Mouse (Mus musculus) forebrain, embryonic 12.5 days (tissue): ENCODE data around the gene Iqcf4. TPM values are rescaled to one million over a fixed set of nuclear protein-coding genes. Genes with fewer than 3 reads are reported as not detected.

ENCODE experiments used
- polyA plus RNA-seq: library from polyadenylated mRNA; unstranded; fragments of >200 nt; fragmentation: Nextera tagmentation; extraction: Ambion mirVana; gene quantifications from 2 replicates; pipeline ENCODE4 v1.2.1, GENCODE M21; 2016

Gene Iqcf4
- polyA plus RNA-seq, 1 experiment from 2014 or later: not detected

Other genes starting within 250 kb of the Iqcf4 start
- gene Dusp7, start 202.4 kb downstream of the Iqcf4 start, polyA plus RNA-seq: 12.1 and 16.3 TPM in 2 replicates
- 757 and 770 TPM in 2 replicates for gene Rpl29, start 141.5 kb downstream of the Iqcf4 start, polyA plus RNA-seq
- gene Acy1, start 132.7 kb downstream of the Iqcf4 start, polyA plus RNA-seq: 38.0 and 42.6 TPM in 2 replicates
- gene Abhd14b, start 123.5 kb downstream of the Iqcf4 start, polyA plus RNA-seq: 4.4 TPM in 2 replicates
- gene Abhd14a, start 123.3 kb downstream of the Iqcf4 start, polyA plus RNA-seq: 37.7 and 39.0 TPM in 2 replicates
- 299 and 311 TPM in 2 replicates for gene Pcbp4, start 117.7 kb downstream of the Iqcf4 start, polyA plus RNA-seq
- gene Gpr62, start 105.1 kb downstream of the Iqcf4 start, polyA plus RNA-seq: 0.26 and 0.55 TPM in 2 replicates
- 52.3 and 56.0 TPM in 2 replicates for gene Rrp9, start 95.0 kb downstream of the Iqcf4 start, polyA plus RNA-seq
- gene Parp3, start 94.0 kb downstream of the Iqcf4 start, polyA plus RNA-seq: 0.83 and 1.3 TPM in 2 replicates
- gene Iqcf1, start 71.0 kb downstream of the Iqcf4 start, polyA plus RNA-seq: not detected in 2 replicates
- gene Iqcf5, start 56.4 kb downstream of the Iqcf4 start, polyA plus RNA-seq: not detected in 2 replicates
- not detected in 2 replicates for gene Iqcf3, start 9.4 kb downstream of the Iqcf4 start, polyA plus RNA-seq
- gene Iqcf6, start 55.6 kb upstream of the Iqcf4 start, polyA plus RNA-seq: not detected in 2 replicates
- gene Grm2, start 85.1 kb upstream of the Iqcf4 start, polyA plus RNA-seq: 3.4 and 5.7 TPM in 2 replicates
- 24.9 and 30.4 TPM in 2 replicates for gene Tex264, start 114.9 kb upstream of the Iqcf4 start, polyA plus RNA-seq
- 11.2 and 12.3 TPM in 2 replicates for gene Rad54l2, start 218.2 kb upstream of the Iqcf4 start, polyA plus RNA-seq